Mouse (Mus musculus) megakaryocyte progenitor cell, adult 5-6 weeks (primary cell): ENCODE measurements around the gene Dnajc8. TPM values are rescaled to one million over a fixed set of nuclear protein-coding genes. Genes with fewer than 3 reads are reported as not detected.

Experiments used
- ATAC-seq: replicated peaks from 2 replicates; pipeline ENCODE4 v1.8.0; 2016; ENCODE audit warnings: mild to moderate bottlenecking, moderate TSS enrichment, inconsistent platforms; ENCODE audit not compliant: poor library complexity
- total RNA-seq, 2 experiments: library from RNA; stranded (forward) in 1 of 2; stranded (reverse) in 1 of 2; fragments of 157-497, 149-512 nt in 1 of 2; fragments of 200-1000 nt in 1 of 2; gene quantifications; 2 replicates each; pipeline versions ENCODE4 v1.2.3 to v1.2.4; 2015 to 2017

Dnajc8 gene
- total RNA-seq, 2 experiments from 2014 or later, result 147 to 416 TPM

DNA sequence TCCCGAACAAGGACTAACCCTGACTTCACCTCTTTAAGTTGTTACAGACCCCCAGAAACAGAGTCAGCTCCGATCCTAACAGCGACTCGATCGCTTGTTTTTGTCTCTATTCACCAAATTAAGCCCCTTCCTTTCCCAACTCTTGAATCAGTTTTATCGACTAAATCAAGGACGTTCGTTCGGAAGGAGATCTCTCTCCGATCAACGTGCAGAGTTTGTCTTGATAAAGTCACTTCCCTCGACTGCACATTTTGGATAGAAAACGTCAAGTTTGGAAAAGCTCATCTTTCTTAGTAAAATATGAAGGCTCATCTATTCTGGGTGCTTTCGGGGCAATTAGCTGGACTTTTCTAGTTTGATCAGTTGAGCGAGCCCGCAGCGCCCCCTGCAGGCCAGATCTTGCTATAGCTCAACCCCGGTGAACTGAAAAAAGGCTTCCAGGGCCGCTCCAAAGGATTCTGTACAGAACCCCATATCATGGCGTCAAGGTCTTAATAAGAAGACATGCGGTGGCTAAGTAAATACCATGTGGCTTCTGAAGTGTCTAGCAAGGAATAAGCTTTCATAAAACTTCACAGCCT, 20.7 kb upstream of the Dnajc8 start:
- ATAC-seq, result peak; percentile 35

DNA sequence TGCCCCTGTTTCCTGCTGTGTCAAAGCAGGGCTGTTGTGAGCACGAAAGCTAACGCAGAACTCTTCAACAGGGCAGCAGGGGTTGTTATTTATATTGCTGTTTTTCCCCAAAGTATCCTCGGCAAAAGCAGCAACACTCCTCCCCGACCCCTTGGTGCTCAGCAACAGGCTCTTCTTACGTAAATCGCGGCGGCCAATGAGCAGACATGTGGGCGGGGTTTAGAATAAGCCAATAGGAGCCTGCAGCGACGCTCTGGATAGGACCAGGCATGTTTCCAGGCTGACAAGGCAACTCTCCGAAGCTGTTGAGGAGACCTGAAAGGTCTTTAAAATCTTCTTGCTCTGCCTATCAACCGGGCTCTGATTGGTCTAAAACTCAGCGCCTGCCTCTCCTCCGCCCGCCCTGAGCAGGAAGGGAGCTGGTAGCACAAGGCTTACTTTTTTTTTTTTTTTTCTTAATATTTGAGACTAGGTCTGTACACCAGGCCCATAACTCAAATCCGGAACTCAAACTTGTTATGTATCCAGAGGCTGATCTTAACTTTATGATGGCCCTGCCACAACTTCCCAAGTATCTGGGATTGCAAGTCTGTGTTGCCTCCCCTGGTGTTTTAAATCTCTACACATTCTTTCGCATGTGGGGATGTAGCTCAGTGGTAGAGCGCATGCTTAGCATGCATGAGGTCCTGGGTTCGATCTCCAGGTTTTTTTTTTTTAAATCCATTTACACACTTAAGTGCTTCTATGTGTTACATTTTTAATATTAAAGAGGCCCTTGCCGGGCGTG, 19.8 kb upstream of the Dnajc8 start:
- peak; percentile 83 for ATAC-seq

DNA sequence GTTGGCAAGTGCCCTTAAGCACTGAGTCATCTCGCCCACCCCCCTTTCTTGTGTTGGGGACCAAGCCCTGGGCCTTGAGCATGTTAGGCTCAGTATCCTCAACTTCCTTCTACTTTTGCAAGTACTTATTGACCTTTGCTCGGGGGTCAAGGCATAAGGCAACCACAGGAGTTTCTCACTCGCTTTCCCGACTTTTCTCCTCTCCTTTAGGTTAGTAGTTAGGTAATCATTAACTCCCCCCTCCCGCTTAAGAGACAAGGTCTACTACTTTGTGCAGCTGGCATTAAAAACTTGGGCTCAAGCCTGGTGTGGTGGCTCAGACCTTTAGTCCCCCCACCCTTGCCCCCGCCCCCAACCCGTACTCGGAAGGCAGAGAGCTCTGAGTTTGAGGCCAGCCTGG, 17.3 kb upstream of the Dnajc8 start:
- ATAC-seq, result no peak

DNA sequence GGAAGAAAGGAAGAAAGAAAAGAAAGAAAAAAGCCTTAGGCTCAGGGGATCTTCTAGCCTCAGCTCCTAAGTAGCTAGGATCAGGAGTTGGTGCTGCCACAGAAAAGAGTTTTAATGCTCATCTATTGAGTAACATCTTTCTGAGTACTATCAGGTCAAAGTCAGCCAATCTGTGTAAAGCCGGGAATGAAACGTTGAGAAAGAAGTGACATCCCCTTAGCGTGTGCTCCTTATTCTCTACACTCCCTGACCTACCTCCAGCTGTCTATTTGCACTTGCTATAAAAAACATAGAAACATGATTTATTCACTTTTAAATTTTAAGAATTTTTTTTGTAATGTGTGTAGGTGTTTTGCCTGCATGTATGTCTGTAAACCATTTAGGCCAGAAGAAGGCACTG, 16.2 kb upstream of the Dnajc8 start:
- ATAC-seq, result no peak

DNA sequence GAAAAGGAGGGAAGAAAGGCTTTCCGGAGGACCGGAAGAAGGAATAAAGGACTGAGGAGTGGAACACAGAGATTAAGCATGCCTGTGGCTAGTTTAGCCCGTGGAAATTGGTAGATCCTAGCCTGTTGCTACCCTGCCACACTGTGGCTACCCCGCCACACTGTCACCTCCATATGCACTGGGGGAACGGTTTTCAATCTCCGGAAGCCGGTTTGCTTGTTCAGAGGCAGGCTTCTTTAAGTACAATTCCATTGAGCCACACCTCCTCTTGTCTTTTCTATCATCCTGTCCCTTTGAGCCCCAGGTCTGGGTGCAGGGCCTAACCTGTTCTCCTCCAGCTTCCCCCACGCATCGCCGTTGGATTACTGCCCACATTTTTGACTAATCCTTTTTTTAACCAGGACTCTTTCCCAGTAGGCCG, 11.0 kb upstream of the Dnajc8 start:
- no peak for ATAC-seq

DNA sequence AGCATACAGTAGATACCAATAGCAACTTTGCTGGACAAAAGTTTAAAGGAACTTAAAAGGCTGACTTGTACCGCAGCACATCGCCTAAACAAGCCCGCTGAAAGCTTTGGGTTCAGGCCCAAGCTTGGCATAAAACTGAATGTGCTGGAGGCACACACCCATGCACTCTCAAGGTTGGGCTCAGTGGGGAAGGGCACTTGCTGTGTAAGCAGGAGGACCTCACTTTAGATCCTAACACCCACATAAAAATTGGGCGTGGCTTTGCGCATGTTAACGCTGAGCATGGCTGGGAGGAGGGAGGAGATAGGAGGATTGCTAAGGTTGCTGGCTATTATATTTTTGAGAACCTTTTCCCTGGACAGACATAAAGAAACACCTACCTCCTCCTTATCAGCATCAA, 10.5 kb upstream of the Dnajc8 start:
- peak; percentile 40 for ATAC-seq

DNA sequence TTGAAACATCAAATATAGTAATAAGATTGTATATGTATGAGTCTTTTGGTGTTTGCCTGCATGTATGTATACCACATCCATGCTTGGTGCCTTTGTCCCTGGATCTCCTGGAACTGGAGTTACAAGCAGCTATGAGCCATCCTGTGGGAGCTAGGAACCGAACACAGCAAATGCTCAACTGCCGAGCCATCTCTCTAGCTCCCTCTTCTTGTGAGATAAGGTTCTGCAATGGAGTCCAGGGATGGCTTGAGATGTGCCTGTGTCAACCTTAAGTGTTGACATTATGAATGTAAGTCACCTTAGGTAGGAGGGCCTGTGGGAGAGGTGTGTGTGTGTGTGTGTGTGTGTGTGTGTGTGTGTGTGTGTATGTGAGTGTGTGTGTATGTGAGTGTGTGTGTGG, 8.7 kb upstream of the Dnajc8 start:
- ATAC-seq, result peak; percentile 56

DNA sequence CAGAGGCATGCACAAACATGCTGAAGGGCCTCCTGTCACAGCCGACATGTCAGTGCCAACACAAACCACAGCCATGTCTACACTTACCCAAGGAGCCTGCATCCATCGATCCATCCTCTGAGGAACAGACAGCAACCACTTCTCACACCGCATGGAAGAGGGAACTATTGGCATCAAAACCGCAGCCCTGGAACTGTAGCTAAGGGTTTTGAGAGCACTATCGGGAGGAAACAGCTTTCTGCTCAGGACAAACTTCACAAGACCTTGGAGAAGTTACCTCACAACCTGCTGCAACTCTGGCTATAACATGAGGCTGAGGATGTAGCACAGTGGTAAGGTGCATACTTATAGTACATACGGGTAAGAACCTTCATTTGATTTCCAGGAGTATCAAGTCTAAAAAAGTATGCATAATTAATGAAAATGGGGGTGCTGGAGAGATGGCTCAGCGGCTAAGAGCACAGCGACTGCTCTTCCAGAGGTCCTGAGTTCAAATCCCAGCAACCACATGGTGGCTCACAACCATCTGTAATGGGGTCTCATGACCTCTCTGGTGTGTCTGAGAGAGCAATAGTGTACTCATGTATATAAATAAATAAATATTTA, 7.3 kb upstream of the Dnajc8 start:
- ATAC-seq, result peak; percentile 26

DNA sequence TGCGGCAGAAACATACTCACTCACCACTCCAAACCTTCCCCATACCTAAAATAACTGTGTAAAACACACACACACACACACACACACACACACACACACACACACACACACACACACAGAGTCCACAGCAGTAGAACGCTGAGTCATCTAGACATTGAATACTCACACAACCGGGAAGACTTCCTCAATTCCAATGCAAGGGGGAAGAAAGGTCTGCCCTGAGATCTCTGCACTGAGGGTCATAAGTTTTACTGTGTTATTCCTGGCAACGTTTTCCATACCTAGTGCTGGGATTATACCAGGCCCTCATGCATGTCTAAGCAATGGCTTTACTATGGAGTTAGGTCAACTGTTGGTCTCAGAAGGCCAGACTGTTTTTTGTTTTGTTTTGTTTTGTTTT, 6.0 kb upstream of the Dnajc8 start:
- 0 out of 2 replicates have a peak, but pooled peaks have one; percentile 8 for ATAC-seq

DNA sequence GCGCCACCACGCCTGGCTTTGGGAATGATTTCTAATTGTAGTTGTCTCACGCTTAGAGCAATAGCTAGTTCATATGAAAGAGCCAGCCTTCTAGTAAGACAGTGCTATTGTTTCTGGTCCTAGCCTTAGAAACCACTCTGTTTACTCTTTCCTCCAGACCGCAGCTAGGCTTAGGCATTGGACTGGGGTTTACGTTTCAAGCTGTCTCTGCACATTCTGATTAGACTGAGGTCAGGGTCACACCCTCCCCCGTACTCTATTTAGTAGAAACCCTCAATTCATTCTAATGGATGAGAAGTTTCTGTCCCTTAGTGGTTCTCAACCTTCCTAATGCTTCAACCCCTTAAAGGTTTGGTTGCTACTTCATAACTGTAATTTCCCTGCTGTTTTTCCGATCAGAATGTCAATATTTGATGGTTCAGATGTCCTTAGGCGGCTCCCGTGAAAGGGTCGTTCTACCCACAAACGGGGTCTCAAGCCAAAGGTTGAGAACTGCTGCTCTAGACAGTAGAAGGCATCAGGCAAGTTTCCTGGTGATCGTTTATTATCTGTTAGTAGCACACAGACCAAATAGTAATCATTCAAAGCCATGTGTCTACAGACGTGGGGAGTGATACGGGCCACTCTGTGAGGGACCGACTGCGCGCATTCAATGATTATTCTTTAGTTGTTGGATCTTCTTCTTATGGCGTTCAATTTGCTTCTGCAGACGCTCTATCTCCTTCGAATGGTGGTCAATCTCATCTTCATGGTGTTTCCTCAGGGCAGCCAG, 5.1 kb upstream of the Dnajc8 start:
- ATAC-seq, result peak; percentile 38

DNA sequence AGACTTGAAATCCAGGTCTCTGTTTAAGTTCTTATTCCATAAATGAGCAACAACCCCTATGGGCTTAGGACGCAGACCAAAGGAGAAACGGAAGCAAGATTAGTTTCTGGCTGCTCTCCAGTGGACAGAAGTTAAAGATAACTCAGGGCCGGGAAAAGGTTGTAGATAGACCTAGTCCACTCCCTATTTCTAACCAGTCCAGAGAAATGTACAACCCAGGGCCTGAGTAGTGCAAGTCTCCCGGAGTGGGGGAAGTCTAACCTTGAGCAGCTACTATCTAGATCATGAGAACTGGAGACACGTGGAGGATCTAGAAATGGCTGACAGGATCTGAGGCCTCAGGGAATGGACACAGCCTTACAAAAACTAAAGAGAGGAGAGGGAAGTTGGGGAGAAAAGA, 2.9 kb upstream of the Dnajc8 start:
- ATAC-seq, result peak; percentile 13

DNA sequence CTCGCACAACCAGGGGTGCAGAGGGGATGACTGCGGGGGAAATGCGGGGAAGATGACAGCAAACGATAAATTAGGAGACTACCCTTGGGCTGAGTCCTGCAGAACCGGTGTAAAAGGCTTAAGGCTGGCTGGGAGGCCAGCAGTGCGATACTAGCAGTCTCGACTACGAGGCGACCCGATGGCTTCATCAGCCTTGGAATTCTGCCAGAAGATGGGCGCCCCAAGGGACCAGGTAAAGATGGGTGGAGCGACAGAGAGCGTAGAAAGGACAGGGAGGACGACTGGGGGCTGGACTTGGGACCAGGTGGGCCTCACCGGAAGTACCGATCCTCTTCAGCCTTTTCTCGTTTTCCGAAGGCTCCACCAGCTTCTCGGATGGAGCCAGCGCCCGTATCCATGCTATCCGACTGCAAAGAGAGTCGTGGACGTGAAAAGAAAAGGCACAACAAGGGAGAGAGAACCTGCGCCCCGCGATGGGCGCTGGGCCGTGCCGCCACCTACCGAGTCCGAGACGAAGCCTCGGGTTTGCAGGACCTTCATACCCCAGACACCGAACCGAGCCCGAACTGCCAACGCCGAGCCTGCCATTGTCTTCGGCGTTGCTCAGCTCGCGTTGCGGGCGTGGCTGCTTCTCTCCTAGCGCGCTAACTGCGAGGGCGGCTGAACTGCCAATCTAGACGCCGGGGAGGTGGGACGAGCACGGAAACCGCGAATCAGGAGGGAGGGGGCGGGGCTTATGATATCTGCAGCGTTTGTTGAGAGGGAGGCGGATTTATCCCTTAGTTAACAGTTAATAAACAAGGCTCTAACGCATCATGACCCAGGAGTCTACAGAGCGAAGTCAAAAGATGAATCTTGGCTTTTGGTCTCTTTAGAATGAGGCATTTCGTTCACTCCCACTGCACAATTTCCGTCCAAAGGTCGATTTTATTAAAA, 2.1 kb upstream of the Dnajc8 start, which contains the start of gene Atpif1:
Gene Atpif1 (minus strand): TSS at position 679 of the 936 bp plus-strand sequence.
- ATAC-seq, result peak; percentile 71

DNA sequence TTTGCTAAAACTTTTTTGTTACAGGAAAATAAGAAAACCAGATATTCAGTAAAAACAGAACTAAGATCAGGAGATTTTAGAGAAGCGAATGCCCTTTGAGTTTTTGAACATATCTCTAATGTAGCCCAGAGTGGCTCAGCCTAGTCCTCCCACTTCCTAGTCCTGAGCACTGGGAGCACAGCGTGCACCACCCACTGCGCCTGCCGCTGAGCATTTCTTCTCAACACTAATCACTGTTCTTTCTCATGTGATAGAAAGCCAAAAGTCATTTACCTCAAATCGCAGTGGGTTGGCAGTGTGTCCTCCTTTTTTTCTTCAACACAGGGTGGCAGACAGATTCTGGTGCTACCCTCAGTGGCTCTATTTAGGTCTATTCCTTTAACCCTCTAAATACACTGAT, 4.1 kb downstream of the Dnajc8 start:
- ATAC-seq, result no peak

DNA sequence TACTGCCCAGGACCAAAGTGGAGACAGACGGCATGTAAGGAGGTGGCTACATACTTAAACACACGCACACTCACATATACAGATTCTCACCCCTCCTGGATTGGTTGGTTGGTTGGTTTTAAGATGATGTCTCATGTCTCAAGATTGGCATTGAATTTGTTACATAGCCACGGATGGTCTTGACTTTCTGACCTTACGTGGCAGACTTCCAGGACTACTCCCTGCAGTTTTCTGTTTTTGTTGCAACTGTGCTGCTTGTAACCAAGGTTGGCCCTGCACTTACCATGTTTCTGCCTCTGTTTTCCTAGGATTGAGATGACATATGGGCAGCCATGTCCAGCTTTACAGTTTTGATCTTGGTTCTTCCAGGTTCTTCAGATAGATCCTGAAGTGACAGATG, 6.1 kb downstream of the Dnajc8 start:
- no peak for ATAC-seq

DNA sequence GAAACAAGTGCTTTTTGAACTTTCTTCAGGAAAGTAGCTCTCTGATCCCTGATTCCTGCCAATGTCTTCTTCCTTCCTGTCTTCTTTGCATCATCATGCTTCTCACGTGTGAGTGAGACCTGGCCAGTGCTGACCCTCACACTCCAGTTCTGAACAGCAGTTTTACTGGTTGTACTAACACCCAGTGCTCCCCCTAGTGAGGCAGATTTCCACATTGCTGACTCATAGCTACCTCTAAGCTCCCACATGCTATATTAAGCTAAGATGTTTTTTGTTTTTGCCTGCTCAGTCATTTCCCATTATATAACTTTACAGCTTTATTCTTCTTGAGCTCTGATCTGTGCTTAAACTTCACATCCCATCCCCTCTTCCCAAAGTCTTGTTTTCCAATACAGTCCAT, 7.4 kb downstream of the Dnajc8 start:
- ATAC-seq, result no peak; the same call in 1 of the 2 replicates

DNA sequence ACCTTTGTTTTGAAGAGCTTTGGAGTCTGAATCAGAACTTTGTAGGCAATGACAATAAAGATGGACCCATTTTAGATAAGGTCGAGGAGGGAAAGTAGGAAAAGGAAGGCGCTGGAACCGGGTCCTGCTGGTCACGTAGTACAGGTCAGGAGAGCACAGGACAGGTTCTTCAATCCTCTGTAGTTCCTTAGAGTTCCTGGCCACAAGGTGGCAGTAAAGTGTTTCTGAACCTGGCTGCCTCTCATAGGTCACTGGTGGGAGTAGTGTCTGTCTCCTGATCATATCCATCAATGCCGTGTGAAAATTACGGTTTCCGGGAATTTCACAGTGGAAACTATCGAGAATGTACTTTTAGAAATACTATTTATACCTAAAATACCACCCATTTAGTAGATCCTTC, 10.5 kb downstream of the Dnajc8 start:
- peak; percentile 96 for ATAC-seq

DNA sequence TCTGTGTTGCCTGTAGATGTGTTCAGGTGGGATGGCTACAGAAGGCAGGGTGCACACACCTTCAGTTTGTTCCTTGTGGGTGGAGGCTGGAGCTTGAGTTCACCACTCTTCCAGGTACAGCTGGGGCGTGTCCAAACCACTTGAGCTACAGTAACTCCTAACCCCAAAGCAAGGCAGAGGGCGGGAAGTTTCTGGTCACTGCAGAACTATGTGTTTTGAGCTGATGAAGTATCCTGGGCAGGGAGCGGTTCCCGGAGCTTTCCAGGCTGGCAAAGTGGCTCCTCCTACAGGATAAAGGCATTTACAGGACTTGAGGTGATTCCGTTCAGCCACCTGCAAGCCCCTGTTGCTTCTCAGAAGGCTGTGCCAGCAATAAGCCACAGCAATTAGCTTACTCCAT, 18.9 kb downstream of the Dnajc8 start:
- no peak for ATAC-seq

DNA sequence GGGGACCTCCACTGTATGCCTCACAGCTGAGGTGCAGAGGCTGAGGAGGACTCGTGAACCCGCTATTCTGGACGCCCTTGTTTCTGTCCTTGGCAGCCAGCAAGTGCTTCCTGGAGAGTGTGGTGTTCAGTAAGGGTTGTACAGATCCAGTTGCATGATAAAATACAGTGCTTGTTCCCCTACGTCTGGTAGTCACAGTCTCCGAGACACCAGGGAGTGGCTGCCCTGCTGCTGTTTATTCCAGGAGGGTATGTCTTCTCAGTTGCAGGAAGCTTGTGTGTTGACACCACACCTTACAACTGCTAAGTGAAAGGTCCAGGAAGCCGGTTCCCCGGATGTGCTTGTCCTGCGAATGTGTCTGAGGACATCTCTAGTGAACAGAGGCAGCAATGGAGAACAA, 19.3 kb downstream of the Dnajc8 start:
- peak; percentile 60 for ATAC-seq

DNA sequence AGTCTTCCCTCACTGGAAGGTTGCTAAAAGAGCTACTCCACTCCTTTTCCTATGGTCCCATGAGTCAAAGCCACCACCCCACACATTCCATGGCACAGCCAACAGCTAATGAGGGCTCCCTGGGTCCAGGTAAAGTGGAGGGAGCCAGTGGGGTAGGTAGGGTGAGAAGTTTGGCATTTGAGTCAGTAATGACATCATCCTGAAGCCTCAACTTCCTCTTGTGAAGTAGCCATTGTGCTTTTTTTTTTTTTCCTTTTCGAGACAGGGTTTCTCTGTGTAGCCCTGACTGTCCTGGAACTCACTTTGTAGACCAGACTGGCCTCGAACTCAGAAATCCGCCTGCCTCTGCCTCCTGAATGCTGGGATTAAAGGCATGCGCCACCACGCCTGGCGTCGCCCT, 20.2 kb downstream of the Dnajc8 start:
- ATAC-seq, result peak; percentile 40

DNA sequence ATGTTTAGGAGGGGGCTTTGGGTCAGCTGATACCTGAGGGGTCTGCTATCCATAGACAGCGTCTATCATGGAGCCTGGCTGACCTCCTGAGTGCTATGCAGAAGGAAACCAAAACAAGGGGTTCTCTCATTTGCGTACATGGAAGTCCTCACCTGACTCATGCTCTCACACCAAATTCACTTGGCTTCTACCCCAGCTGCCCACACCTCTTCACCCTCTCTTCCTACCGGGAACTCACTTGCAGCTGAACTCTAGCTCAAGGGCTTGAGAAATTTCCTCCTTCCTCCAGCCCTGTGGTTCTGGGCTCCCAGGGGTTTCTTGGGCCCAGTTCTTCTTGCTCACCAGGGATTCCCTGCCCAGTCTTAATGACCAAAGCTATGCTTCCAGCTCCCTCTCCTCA, 27.9 kb downstream of the Dnajc8 start:
- peak; percentile 20 for ATAC-seq
